Mouse (Mus musculus): ENCODE data around the gene Baz2b. TPM values are rescaled to one million over a fixed set of nuclear protein-coding genes. Genes with fewer than 3 reads are reported as not detected.

Gene Baz2b
- polyA plus RNA-seq (2012; ENCODE audit: insufficient read depth, low replicate concordance): 17.1 TPM in 1 of 2 replicates, not detected in the other

DNA sequence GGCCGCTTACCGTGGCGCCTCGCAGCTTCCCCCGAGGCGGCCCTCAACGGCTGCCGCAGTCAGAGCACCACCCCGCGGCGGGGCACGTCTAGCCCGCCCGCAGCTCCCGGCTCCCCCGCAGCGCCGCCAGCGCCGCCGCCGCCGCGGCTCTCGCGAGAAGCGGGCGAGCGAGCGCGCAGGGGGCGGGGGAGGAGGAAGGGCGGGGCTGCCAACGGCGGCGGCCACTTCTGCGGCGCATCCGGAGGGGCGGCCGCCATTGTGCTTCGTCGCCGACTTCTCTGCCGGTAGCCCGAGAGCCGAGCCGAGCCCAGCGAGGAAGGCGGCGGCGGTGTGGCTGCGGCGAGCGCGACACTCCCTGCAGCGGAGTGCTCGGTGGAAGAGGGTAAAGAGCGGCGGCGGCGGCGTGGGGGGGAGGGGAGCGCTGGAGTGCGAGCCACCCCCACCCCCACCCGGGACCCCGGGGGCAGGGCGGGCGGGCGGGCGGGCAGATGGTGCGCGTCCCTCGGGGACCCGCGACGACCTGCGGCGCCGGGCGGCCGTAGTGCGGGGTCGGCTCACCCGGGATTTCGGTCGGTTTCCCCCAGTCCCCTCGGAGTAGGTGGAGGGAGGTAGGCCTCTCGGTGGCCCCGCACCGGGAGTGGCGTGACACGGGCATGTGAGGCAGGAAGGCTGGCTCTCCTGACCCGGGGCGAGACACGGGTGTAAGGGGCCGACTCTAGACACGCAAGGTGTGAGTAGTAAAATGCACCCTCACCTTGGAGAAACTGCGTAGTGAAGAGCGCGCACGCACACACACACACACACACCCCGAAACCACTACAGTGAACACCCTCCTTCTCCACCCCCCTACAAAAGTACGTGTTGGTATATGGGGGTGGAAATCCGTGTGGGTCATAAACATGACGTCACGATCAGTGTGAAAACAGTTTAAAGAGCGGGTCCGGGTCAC, at the start of gene Baz2b, which contains the start of gene March7:
Gene Baz2b, minus strand, starts transcription at position 137 of the 949 bp plus-strand sequence.
Gene March7, plus strand, starts transcription at position 185 of the 949 bp plus-strand sequence.
- TF ChIP-seq FLI1 (IDR thresholded peaks at IDR 0.05; ENCODE audit: low read length): no peak
- no peak for TF ChIP-seq GATA1 (IDR thresholded peaks at IDR 0.05; ENCODE audit: borderline replicate concordance, low read length)
- Histone ChIP-seq H3K4me1 (peaks cover 59% of the 10 kb centered on the region), H3K4me3 (replicated peaks) (peak within 1 kb of the TSS; percentile 99), H3K9me3 (no peaks in the 10 kb centered on the region), H3K27me3 (replicated peaks) (no peaks in the 10 kb centered on the region), H3K36me3 (replicated peaks; ENCODE audit: low read length) (peaks cover 59% of the 10 kb centered on the region)

DNA sequence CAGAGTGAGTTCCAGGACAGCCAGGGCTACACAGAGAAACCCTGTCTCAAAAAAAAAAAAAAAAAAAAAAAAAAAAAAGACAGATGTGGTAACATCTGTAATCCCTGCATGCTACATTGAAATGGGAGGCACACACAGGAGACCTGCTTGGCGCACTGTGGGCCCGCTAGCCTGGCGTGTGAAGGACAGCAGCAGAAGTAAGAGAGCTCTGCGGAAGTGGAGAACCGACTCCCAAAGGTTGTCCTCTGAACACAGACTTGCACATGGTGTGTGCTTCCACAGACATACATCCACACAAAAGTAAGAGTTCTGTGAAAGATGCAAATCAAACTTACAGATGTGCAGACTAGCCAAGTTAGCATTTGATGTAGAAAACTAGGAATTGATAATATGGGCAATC, 49.5 kb upstream of the Baz2b start:
- no peaks in the 10 kb centered on the region for H3K27me3 ChIP-seq (replicated peaks)
- peaks cover 8% of the 10 kb centered on the region for H3K36me3 ChIP-seq (replicated peaks; ENCODE audit: low read length)
- no peak overlapping the region for H3K4me3 ChIP-seq (replicated peaks)
- no peaks in the 10 kb centered on the region for H3K4me1 ChIP-seq
- peaks cover 34% of the 10 kb centered on the region for H3K9me3 ChIP-seq
- TF ChIP-seq GATA1 (IDR thresholded peaks at IDR 0.05; ENCODE audit: borderline replicate concordance, low read length): no peak
- TF ChIP-seq FLI1 (IDR thresholded peaks at IDR 0.05; ENCODE audit: low read length): no peak

DNA sequence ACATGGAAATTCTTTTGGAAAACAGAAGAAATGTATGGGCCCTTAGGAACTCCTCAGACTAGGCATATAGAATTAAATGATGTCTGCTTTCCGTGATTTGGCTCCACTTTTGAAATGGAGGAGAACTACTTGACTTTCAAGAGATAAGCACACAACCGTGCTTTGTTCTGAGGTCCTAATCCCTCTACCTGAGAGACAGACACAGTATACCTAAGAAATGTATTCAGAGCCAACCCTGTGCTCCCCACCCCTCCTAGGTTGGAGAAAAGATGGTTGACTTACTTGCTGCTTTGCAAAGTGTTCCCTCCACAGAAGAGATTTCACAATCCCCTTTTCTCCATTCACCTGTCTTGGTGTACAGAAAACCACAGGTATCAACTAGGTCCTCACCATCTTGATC, 47.1 kb upstream of the Baz2b start:
- Histone ChIP-seq H3K36me3 (replicated peaks; ENCODE audit: low read length) (peaks cover 26% of the 10 kb centered on the region), H3K4me3 (replicated peaks) (no peak overlapping the region), H3K4me1 (peaks cover 8% of the 10 kb centered on the region), H3K9me3 (peaks cover 30% of the 10 kb centered on the region), H3K27me3 (replicated peaks) (no peaks in the 10 kb centered on the region)
- no peak for TF ChIP-seq FLI1 (IDR thresholded peaks at IDR 0.05; ENCODE audit: low read length)
- no peak for TF ChIP-seq GATA1 (IDR thresholded peaks at IDR 0.05; ENCODE audit: borderline replicate concordance, low read length)

DNA sequence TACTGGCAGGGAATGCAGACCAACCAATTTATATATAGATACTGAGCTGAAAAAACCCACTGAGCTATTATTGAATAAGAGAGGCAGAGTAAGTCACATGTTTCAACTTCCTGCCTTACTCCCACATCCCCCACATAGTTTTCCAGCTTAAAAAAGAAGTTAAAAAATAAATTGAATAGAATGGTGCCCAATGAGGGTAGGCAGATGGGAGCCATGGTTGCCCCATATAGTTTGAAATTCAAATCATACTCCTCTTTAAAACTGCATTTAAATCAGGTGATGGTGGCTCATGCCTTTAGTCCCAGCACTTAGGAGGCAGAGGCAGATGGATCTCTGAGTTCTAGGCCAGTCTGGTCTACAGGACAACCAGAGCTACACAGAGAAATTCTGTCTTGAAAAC, 43.9 kb upstream of the Baz2b start:
- H3K4me1 ChIP-seq: peaks cover 10% of the 10 kb centered on the region
- TF ChIP-seq FLI1 (IDR thresholded peaks at IDR 0.05; ENCODE audit: low read length) (no peak), GATA1 (IDR thresholded peaks at IDR 0.05; ENCODE audit: borderline replicate concordance, low read length) (no peak)
- H3K27me3 ChIP-seq (replicated peaks): no peaks in the 10 kb centered on the region
- H3K36me3 ChIP-seq (replicated peaks; ENCODE audit: low read length): peaks cover 55% of the 10 kb centered on the region
- peaks cover 10% of the 10 kb centered on the region for H3K9me3 ChIP-seq
- H3K4me3 ChIP-seq (replicated peaks): no peak overlapping the region

DNA sequence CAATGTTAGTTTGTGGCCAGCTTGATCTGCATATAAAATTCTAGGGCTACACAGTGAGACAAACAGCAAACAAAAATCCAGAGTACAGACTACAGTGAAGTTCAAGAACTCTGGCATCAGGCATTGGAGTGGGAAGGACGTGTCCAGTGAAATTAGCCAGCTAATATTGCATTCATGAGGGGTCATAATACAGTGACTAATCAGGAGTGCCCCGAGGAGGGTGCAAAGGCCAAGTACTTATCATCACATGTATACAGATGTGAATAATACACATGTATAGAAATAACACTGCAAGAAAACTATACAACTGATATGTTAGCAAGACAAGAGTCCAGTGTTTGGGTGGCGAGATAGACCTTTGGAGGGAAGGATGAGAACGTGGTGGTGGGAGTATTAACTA, 43.1 kb upstream of the Baz2b start:
- H3K36me3 ChIP-seq (replicated peaks; ENCODE audit: low read length): peaks cover 59% of the 10 kb centered on the region
- peaks cover 10% of the 10 kb centered on the region for H3K4me1 ChIP-seq
- no peak overlapping the region for H3K4me3 ChIP-seq (replicated peaks)
- TF ChIP-seq GATA1 (IDR thresholded peaks at IDR 0.05; ENCODE audit: borderline replicate concordance, low read length): no peak
- TF ChIP-seq FLI1 (IDR thresholded peaks at IDR 0.05; ENCODE audit: low read length): no peak
- peaks cover 3% of the 10 kb centered on the region; the same call in 1 of the 2 replicates for H3K9me3 ChIP-seq
- no peaks in the 10 kb centered on the region for H3K27me3 ChIP-seq (replicated peaks)

DNA sequence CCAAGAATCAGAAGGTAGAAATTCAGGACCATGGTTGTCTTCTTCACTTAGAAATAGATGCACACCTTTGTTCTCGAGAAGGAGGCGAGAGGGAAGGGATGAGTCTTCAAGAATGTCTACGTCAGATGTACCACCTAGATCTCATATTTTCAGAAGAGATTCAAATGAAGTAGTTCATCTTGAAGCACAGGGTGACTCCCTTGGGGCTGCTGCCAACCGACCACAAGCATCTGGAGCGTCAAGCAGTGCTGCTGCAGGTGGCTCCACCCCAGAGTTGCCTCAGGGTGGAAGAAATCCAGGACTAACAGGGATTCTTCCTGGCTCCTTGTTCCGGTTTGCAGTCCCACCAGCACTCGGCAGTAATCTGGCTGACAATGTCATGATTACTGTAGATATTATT, 24.9 kb upstream of the Baz2b start:
- TF ChIP-seq FLI1 (IDR thresholded peaks at IDR 0.05; ENCODE audit: low read length) (no peak), GATA1 (IDR thresholded peaks at IDR 0.05; ENCODE audit: borderline replicate concordance, low read length) (no peak)
- peaks cover 98% of the 10 kb centered on the region for H3K36me3 ChIP-seq (replicated peaks; ENCODE audit: low read length)
- H3K4me1 ChIP-seq: peaks cover 13% of the 10 kb centered on the region
- no peaks in the 10 kb centered on the region for H3K27me3 ChIP-seq (replicated peaks)
- H3K4me3 ChIP-seq (replicated peaks): no peak overlapping the region
- H3K9me3 ChIP-seq: no peaks in the 10 kb centered on the region

DNA sequence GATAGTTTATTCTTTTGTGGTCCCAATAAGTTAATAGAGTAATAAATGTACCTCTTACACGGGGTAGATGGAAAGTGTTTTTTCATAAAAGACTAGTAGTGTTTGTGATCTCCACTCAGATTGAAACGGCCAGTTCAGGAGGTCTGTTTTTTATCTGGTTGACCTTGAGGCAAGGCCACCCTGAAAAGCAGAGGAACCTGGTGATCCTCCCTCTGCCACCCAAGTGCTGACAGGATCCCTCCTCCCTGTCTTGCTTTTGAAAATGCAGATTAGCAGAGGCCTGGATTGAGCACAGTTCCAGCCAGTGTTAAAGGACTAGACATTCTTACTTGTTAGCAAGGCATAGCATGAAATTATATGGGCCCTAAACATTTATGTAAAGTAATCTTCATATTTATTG, 23.5 kb upstream of the Baz2b start:
- Histone ChIP-seq H3K27me3 (replicated peaks) (no peaks in the 10 kb centered on the region), H3K9me3 (no peaks in the 10 kb centered on the region), H3K4me1 (peaks cover 24% of the 10 kb centered on the region), H3K4me3 (replicated peaks) (no peak overlapping the region), H3K36me3 (replicated peaks; ENCODE audit: low read length) (peaks cover 95% of the 10 kb centered on the region)
- no peak for TF ChIP-seq GATA1 (IDR thresholded peaks at IDR 0.05; ENCODE audit: borderline replicate concordance, low read length)
- no peak for TF ChIP-seq FLI1 (IDR thresholded peaks at IDR 0.05; ENCODE audit: low read length)

DNA sequence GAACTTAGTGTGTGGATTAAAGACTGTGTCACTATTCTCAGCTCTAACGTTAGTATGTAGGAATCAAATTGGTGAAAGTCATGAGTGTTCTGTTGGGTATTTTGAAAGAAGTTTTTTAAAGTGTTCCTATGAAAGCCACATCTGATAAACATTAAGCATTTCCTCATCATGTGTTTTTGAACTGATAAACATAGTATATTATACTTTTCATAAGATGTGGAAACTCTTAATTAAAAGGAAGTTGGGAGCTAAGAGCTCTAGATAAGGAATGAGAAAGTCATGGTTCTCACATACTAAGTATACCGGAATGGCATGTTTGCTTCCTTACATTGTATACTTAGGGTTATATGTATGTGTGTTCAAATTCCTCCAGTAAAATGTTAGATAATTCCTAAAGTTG, 20.7 kb upstream of the Baz2b start:
- H3K9me3 ChIP-seq: no peaks in the 10 kb centered on the region
- no peaks in the 10 kb centered on the region for H3K27me3 ChIP-seq (replicated peaks)
- no peak for TF ChIP-seq GATA1 (IDR thresholded peaks at IDR 0.05; ENCODE audit: borderline replicate concordance, low read length)
- no peak for TF ChIP-seq FLI1 (IDR thresholded peaks at IDR 0.05; ENCODE audit: low read length)
- H3K4me3 ChIP-seq (replicated peaks): no peak overlapping the region
- peaks cover 40% of the 10 kb centered on the region for H3K4me1 ChIP-seq
- peaks cover 78% of the 10 kb centered on the region for H3K36me3 ChIP-seq (replicated peaks; ENCODE audit: low read length)

DNA sequence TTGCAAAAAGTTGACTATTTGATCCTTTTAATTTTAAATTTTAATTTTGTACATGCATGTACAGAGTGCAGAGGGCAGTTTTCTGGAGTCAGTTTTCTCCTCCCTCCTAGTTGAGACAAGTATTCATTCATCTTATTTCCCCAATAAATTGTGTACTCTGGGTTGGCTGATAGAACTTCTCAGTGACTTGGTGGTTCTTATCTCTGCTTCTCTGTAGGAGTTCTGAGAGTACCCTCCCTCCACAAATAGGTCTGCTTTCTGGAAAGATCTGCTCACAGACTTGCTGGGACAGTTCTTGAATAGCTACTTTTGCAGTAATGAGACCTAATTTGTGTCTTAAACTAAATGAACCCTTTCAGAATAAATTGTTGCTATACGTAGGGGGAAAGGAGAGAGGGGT, 18.8 kb upstream of the Baz2b start:
- Histone ChIP-seq H3K4me1 (peaks cover 51% of the 10 kb centered on the region), H3K27me3 (replicated peaks) (no peaks in the 10 kb centered on the region), H3K4me3 (replicated peaks) (no peak overlapping the region), H3K9me3 (no peaks in the 10 kb centered on the region), H3K36me3 (replicated peaks; ENCODE audit: low read length) (peaks cover 65% of the 10 kb centered on the region)
- TF ChIP-seq GATA1 (IDR thresholded peaks at IDR 0.05; ENCODE audit: borderline replicate concordance, low read length) (no peak), FLI1 (IDR thresholded peaks at IDR 0.05; ENCODE audit: low read length) (no peak)

DNA sequence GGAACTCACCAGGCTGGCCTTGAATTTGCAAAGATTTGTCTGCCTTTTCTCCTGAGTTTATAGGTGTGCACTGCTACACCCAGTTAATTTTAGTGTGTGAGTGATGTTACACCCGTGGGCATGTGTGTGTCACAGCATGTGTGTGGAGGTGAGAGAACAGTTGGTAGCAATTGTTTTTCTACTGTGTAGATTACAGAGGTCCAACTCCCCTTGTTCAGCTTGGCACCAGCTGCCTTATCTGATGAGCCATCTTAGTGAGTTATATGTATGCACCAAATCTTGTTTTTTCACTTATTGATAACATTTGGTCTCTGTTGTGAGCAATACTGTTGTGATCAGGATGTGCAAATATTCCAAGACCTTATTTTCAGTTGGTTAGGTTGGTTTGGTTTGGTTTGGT, 13.8 kb upstream of the Baz2b start:
- Histone ChIP-seq H3K27me3 (replicated peaks) (no peaks in the 10 kb centered on the region), H3K4me3 (replicated peaks) (no peak overlapping the region), H3K9me3 (no peaks in the 10 kb centered on the region), H3K36me3 (replicated peaks; ENCODE audit: low read length) (peaks cover 36% of the 10 kb centered on the region), H3K4me1 (peaks cover 62% of the 10 kb centered on the region)
- no peak for TF ChIP-seq FLI1 (IDR thresholded peaks at IDR 0.05; ENCODE audit: low read length)
- TF ChIP-seq GATA1 (IDR thresholded peaks at IDR 0.05; ENCODE audit: borderline replicate concordance, low read length): no peak

Data from megakaryocyte, embryonic 14.5 days (primary cell).